In genomic region chr6:121194061-121194955, GRCm38 (mm10) we compare ENCODE assay signal across 13 mouse cellular contexts. TPM values are rescaled to one million over a fixed set of nuclear protein-coding genes. Genes with fewer than 3 reads are reported as not detected.
A peak's percentile ranks its signal among the peaks of the same experiment; 100 is the strongest.
DNase-seq lines count a peak whose midpoint lies in the region; ATAC-seq and TF ChIP-seq lines count a peak whose summit lies in the region.
"Had no signal": no experiment of that assay in that cellular context is flagged by ENCODE, and none has a peak within 500 bp of the region (broad histone marks: within the 10 kb centered on the region; RNA-seq: fewer than 3 reads in every experiment).

No protein-coding gene starts in this region.

- H3K4me2 ChIP-seq in liver, embryonic 13.5 days, result no peak overlapping the region
- no peak overlapping the region for H3K4me2 ChIP-seq in liver, embryonic 11.5 days
- H3K4me2 ChIP-seq: heart, embryonic 11.5 days; hindbrain, embryonic 14.5 days had no signal

- DNase-seq in liver, embryonic 13.5 days, result no peak
- no peak for DNase-seq in liver, embryonic 11.5 days (ENCODE audit: low spot score)
- peak; percentile 88 for DNase-seq in ZHBTc4 (ENCODE audit: low read depth, low spot score)
- no peak for DNase-seq in layer of hippocampus, postnatal 36 days
- no peak for DNase-seq in layer of hippocampus, adult 18-20 months (ENCODE audit: low spot score in 2 of 2)
- DNase-seq: adrenal gland, adult 8-10 months had no signal

- peak; percentile 77 for TF ChIP-seq EP300 in ES-Bruce4 (IDR thresholded peaks at IDR 0.05; ENCODE audit: insufficient read depth, low read depth, low read length)

- H3K9me3 ChIP-seq in liver, embryonic 13.5 days (replicated peaks), result no peaks in the 10 kb centered on the region
- no peaks in the 10 kb centered on the region for H3K9me3 ChIP-seq in liver, embryonic 11.5 days (ENCODE audit: control insufficient read depth, low read length)
- H3K9me3 ChIP-seq in ES-Bruce4 (replicated peaks; ENCODE audit: control insufficient read depth, insufficient read depth, low read length, poor library complexity, severe bottlenecking), result no peaks in the 10 kb centered on the region
- H3K9me3 ChIP-seq: megakaryocyte, embryonic 14.5 days had no signal

- H3K27ac ChIP-seq in liver, embryonic 13.5 days, result no peak overlapping the region
- H3K27ac ChIP-seq in liver, embryonic 11.5 days (ENCODE audit: low read depth, low read length), result no peak overlapping the region
- H3K27ac ChIP-seq in ES-Bruce4 (ENCODE audit: insufficient read depth, low read length), result peak overlapping the region; percentile 97
- H3K27ac ChIP-seq in olfactory bulb, adult 2 months (ENCODE audit: insufficient read depth, low read depth, low read length), result peak overlapping the region; percentile 84
- H3K27ac ChIP-seq: hindbrain, embryonic 14.5 days had no signal

- 0 out of 2 replicates have a peak, but pooled peaks have one; percentile 18 for ATAC-seq in liver, embryonic 13.5 days (ENCODE audit: low read depth)
- no peak for ATAC-seq in liver, embryonic 11.5 days (replicated peaks; ENCODE audit: low FRiP score)

- no peak overlapping the region for H3K4me3 ChIP-seq in liver, embryonic 13.5 days (replicated peaks)
- no peak overlapping the region for H3K4me3 ChIP-seq in liver, embryonic 11.5 days (ENCODE audit: low read depth, low read length)
- peak overlapping the region; percentile 10; the same call in 1 of the 2 replicates for H3K4me3 ChIP-seq in ES-Bruce4 (ENCODE audit: low read depth, low read length)
- H3K4me3 ChIP-seq in olfactory bulb, adult 2 months (ENCODE audit: insufficient read depth, low read depth, low read length), result no peak overlapping the region
- H3K4me3 ChIP-seq: erythroblast, embryonic 14.5 days; megakaryocyte, embryonic 14.5 days had no signal

- TF ChIP-seq CTCF in ES-Bruce4 (IDR thresholded peaks at IDR 0.05; ENCODE audit: low read depth, low read length), result no peak
- no peak for TF ChIP-seq CTCF in olfactory bulb, adult 2 months (IDR thresholded peaks at IDR 0.05; ENCODE audit: insufficient read depth, low read depth, low read length)

- H3K9ac ChIP-seq in liver, embryonic 13.5 days, result no peak overlapping the region
- no peak overlapping the region for H3K9ac ChIP-seq in liver, embryonic 11.5 days (ENCODE audit: low read depth, low read length)
- H3K9ac ChIP-seq in ES-Bruce4 (ENCODE audit: low read depth, poor library complexity, severe bottlenecking), result no peak overlapping the region
- H3K9ac ChIP-seq: hindbrain, embryonic 14.5 days had no signal

- H3K36me3 ChIP-seq in liver, embryonic 13.5 days, result peaks cover 28% of the 10 kb centered on the region
- peaks cover 4% of the 10 kb centered on the region; the same call in 1 of the 2 replicates for H3K36me3 ChIP-seq in liver, embryonic 11.5 days (ENCODE audit: control insufficient read depth, insufficient read depth, low read length)
- H3K36me3 ChIP-seq in ES-Bruce4 (ENCODE audit: control insufficient read depth, insufficient read depth, low read length, poor library complexity, severe bottlenecking), result no peaks in the 10 kb centered on the region

- H3K4me1 ChIP-seq in liver, embryonic 13.5 days (replicated peaks), result peaks cover 5% of the 10 kb centered on the region; the same call in 1 of the 2 replicates
- peaks cover 2% of the 10 kb centered on the region; the same call in 1 of the 2 replicates for H3K4me1 ChIP-seq in liver, embryonic 11.5 days (replicated peaks; ENCODE audit: control insufficient read depth, insufficient read depth, low read length)
- peaks cover 6% of the 10 kb centered on the region for H3K4me1 ChIP-seq in ES-Bruce4 (ENCODE audit: control insufficient read depth, insufficient read depth, low read length)
- peaks cover 26% of the 10 kb centered on the region for H3K4me1 ChIP-seq in olfactory bulb, adult 2 months (ENCODE audit: control insufficient read depth, insufficient read depth, low read length)

- no peak for TF ChIP-seq POLR2A in ES-Bruce4 (IDR thresholded peaks at IDR 0.05; ENCODE audit: insufficient read depth, low read length)
- no peak for TF ChIP-seq POLR2A in olfactory bulb, adult 2 months (IDR thresholded peaks at IDR 0.05; ENCODE audit: insufficient read depth, low read depth, low read length)

- 68% methylated on average over 13 of the region's 13 CpGs for WGBS in liver, embryonic 13.5 days (ENCODE audit: insufficient replicate concordance)
- 60% methylated on average over 13 of the region's 13 CpGs for WGBS in liver, embryonic 11.5 days
- WGBS in olfactory bulb, adult 2 months, result 47% methylated on average over 13 of the region's 13 CpGs

- H3K27me3 ChIP-seq in liver, embryonic 13.5 days, result no peaks in the 10 kb centered on the region
- H3K27me3 ChIP-seq in liver, embryonic 11.5 days (replicated peaks; ENCODE audit: control insufficient read depth, insufficient read depth, low read length), result no peaks in the 10 kb centered on the region
- no peaks in the 10 kb centered on the region for H3K27me3 ChIP-seq in ES-Bruce4 (ENCODE audit: control insufficient read depth, insufficient read depth, low read length, poor library complexity, severe bottlenecking)
- H3K27me3 ChIP-seq: megakaryocyte, embryonic 14.5 days had no signal

RNA-seq across cellular contexts. Expression of gene Pex26, which starts 10.8 kb away (rescaled TPM):
- polyA plus RNA-seq in liver, embryonic 13.5 days (2015; fragmentation: Nextera tagmentation; extraction: Ambion mirVana), result 2.9 and 3.3 TPM in 2 replicates
- polyA plus RNA-seq in liver, embryonic 11.5 days (2014; fragmentation: Nextera tagmentation; extraction: Ambion mirVana), result 6.0 and 6.3 TPM in 2 replicates
- 9.7 and 10.7 TPM in 2 replicates for polyA plus RNA-seq in ES-Bruce4 (2011; ENCODE audit: insufficient read depth, insufficient read length, low read depth, missing spikeins)
- polyA plus RNA-seq in olfactory bulb, adult 2 months (2012; ENCODE audit: insufficient read depth, insufficient read length, low replicate concordance, missing spikeins), result not detected in 2 replicates
- 10 to 100 TPM; 11.6 to 11.9 TPM for total RNA-seq in layer of hippocampus, postnatal 36 days (2021)
- total RNA-seq in layer of hippocampus, adult 18-20 months (2021), result 10 to 100 TPM; 11.4 to 12.8 TPM

RNA-seq across cellular contexts. Expression of gene Tuba8, which starts 16.2 kb away (rescaled TPM):
- 6.7 and 7.7 TPM in 2 replicates for polyA plus RNA-seq in liver, embryonic 13.5 days (2015; fragmentation: Nextera tagmentation; extraction: Ambion mirVana)
- polyA plus RNA-seq in liver, embryonic 11.5 days (2014; fragmentation: Nextera tagmentation; extraction: Ambion mirVana), result 10.5 and 11.5 TPM in 2 replicates
- polyA plus RNA-seq in ES-Bruce4 (2011; ENCODE audit: insufficient read depth, insufficient read length, low read depth, missing spikeins), result 1.2 and 2.3 TPM in 2 replicates
- not detected in 2 replicates for polyA plus RNA-seq in olfactory bulb, adult 2 months (2012; ENCODE audit: insufficient read depth, insufficient read length, low replicate concordance, missing spikeins)
- 1 to 10 TPM; 4.9 to 6.9 TPM for total RNA-seq in layer of hippocampus, postnatal 36 days (2021)
- 1 to 10 TPM; 6.3 to 7.8 TPM for total RNA-seq in layer of hippocampus, adult 18-20 months (2021)

RNA-seq across cellular contexts. Expression of gene Usp18, which starts 51.4 kb away (rescaled TPM):
- polyA plus RNA-seq in liver, embryonic 13.5 days (2015; fragmentation: Nextera tagmentation; extraction: Ambion mirVana), result 6.3 and 7.1 TPM in 2 replicates
- 3.6 and 5.5 TPM in 2 replicates for polyA plus RNA-seq in liver, embryonic 11.5 days (2014; fragmentation: Nextera tagmentation; extraction: Ambion mirVana)
- polyA plus RNA-seq in ES-Bruce4 (2011; ENCODE audit: insufficient read depth, insufficient read length, low read depth, missing spikeins), result 3.0 and 4.3 TPM in 2 replicates
- not detected in 2 replicates for polyA plus RNA-seq in olfactory bulb, adult 2 months (2012; ENCODE audit: insufficient read depth, insufficient read length, low replicate concordance, missing spikeins)
- under 1 TPM; 0.20 to 0.47 TPM for total RNA-seq in layer of hippocampus, postnatal 36 days (2021)
- under 1 TPM; 0.30 to 0.64 TPM for total RNA-seq in layer of hippocampus, adult 18-20 months (2021)
- total RNA-seq: left cerebral cortex, postnatal 14 days had no signal
- polyA plus RNA-seq: erythroblast, embryonic 14.5 days had no signal

Comparison
In these comparisons a context has a peak if more than half of its experiments do, and no peak if none do; other contexts are left out.
1. H3K27ac ChIP-seq: peak in ES-Bruce4 (single experiment) and olfactory bulb, adult 2 months (single experiment); none in liver, embryonic 13.5 days (single experiment) and liver, embryonic 11.5 days (single experiment).